Mouse (Mus musculus): ENCODE results near the gene A730009L09Rik. TPM values are rescaled to one million over a fixed set of nuclear protein-coding genes. Genes with fewer than 3 reads are reported as not detected.

The A730009L09Rik gene
- polyA plus RNA-seq, 1 experiment from 2014 or later: not detected

GRCm38 (mm10) chr16:84521975-84522635 lies 7.2 kb downstream of the A730009L09Rik start:
- no peak overlapping the region for H3K27ac ChIP-seq
- WGBS: 92% methylated on average over 11 of the region's 11 CpGs
- no peaks in the 10 kb centered on the region for H3K27me3 ChIP-seq
- H3K9ac ChIP-seq: no peak overlapping the region
- H3K36me3 ChIP-seq: no peaks in the 10 kb centered on the region
- no peaks in the 10 kb centered on the region for H3K4me1 ChIP-seq (replicated peaks)
- ATAC-seq (ENCODE audit: low FRiP score): no peak
- no peak overlapping the region for H3K4me2 ChIP-seq
- 0 out of 2 replicates have a peak, but pooled peaks cover 6% of the 10 kb centered on the region for H3K9me3 ChIP-seq
- H3K4me3 ChIP-seq: no peak overlapping the region

GRCm38 (mm10) chr16:84523061-84523460 lies 8.1 kb downstream of the A730009L09Rik start:
- Histone ChIP-seq H3K27me3 (no peaks in the 10 kb centered on the region), H3K27ac (no peak overlapping the region), H3K9ac (no peak overlapping the region), H3K4me2 (no peak overlapping the region), H3K4me1 (replicated peaks) (no peaks in the 10 kb centered on the region), H3K4me3 (no peak overlapping the region), H3K9me3 (0 out of 2 replicates have a peak, but pooled peaks cover 6% of the 10 kb centered on the region), H3K36me3 (no peaks in the 10 kb centered on the region)
- no peak for ATAC-seq (ENCODE audit: low FRiP score)
- WGBS: 84% methylated on average over 5 of the region's 5 CpGs

GRCm38 (mm10) chr16:84527375-84527774 lies 12.5 kb downstream of the A730009L09Rik start:
- WGBS: 58% methylated on average over 11 of the region's 11 CpGs
- Histone ChIP-seq H3K27ac (no peak overlapping the region), H3K27me3 (no peaks in the 10 kb centered on the region), H3K4me1 (replicated peaks) (no peaks in the 10 kb centered on the region), H3K9me3 (no peaks in the 10 kb centered on the region), H3K4me2 (no peak overlapping the region), H3K9ac (no peak overlapping the region), H3K4me3 (no peak overlapping the region), H3K36me3 (no peaks in the 10 kb centered on the region)
- ATAC-seq (ENCODE audit: low FRiP score): no peak

- no peak for ATAC-seq (ENCODE audit: low FRiP score)
- Histone ChIP-seq H3K27me3 (no peaks in the 10 kb centered on the region), H3K4me2 (no peak overlapping the region), H3K36me3 (no peaks in the 10 kb centered on the region), H3K9me3 (no peaks in the 10 kb centered on the region), H3K9ac (no peak overlapping the region), H3K27ac (no peak overlapping the region), H3K4me3 (no peak overlapping the region), H3K4me1 (replicated peaks) (no peaks in the 10 kb centered on the region)
- 90% methylated on average over 3 of the region's 3 CpGs for WGBS
These were observed 17.9 kb downstream of the A730009L09Rik start for GRCm38 (mm10) chr16:84532803-84533202.

- Histone ChIP-seq H3K9ac (no peak overlapping the region), H3K4me3 (no peak overlapping the region), H3K36me3 (no peaks in the 10 kb centered on the region), H3K9me3 (no peaks in the 10 kb centered on the region), H3K27me3 (no peaks in the 10 kb centered on the region), H3K27ac (no peak overlapping the region), H3K4me1 (replicated peaks) (no peaks in the 10 kb centered on the region), H3K4me2 (no peak overlapping the region)
- WGBS: 94% methylated on average over 4 of the region's 4 CpGs
- no peak for ATAC-seq (ENCODE audit: low FRiP score)
These were observed 31.1 kb downstream of the A730009L09Rik start for GRCm38 (mm10) chr16:84546059-84546458.

- WGBS: 61% methylated on average over 9 of the region's 9 CpGs
- no peaks in the 10 kb centered on the region for H3K27me3 ChIP-seq
These were observed 34.2 kb downstream of the A730009L09Rik start for GRCm38 (mm10) chr16:84549122-84549521.

GRCm38 (mm10) chr16:84550445-84550844 lies 35.5 kb downstream of the A730009L09Rik start:
- ATAC-seq (ENCODE audit: low FRiP score): no peak
- no peak overlapping the region for H3K4me2 ChIP-seq
- H3K9me3 ChIP-seq: no peaks in the 10 kb centered on the region
- no peaks in the 10 kb centered on the region for H3K27me3 ChIP-seq
- H3K9ac ChIP-seq: no peak overlapping the region
- no peak overlapping the region for H3K4me3 ChIP-seq
- no peak overlapping the region for H3K27ac ChIP-seq
- no peaks in the 10 kb centered on the region for H3K36me3 ChIP-seq
- peaks cover 11% of the 10 kb centered on the region for H3K4me1 ChIP-seq (replicated peaks)
- WGBS: 82% methylated on average over 5 of the region's 5 CpGs

More at GRCm38 (mm10) chr16:84549122-84549521, 34.2 kb downstream of the A730009L09Rik start:
- Histone ChIP-seq H3K4me1 (replicated peaks) (no peaks in the 10 kb centered on the region), H3K9ac (no peak overlapping the region), H3K36me3 (no peaks in the 10 kb centered on the region), H3K4me2 (no peak overlapping the region), H3K27ac (no peak overlapping the region), H3K9me3 (no peaks in the 10 kb centered on the region), H3K4me3 (no peak overlapping the region)
- ATAC-seq (ENCODE audit: low FRiP score): no peak

- H3K9me3 ChIP-seq: no peaks in the 10 kb centered on the region
- 84% methylated on average over 13 of the region's 13 CpGs for WGBS
- no peak overlapping the region for H3K4me2 ChIP-seq
- H3K4me3 ChIP-seq: no peak overlapping the region
- no peak overlapping the region for H3K9ac ChIP-seq
- no peaks in the 10 kb centered on the region for H3K36me3 ChIP-seq
- H3K27ac ChIP-seq: no peak overlapping the region
- no peak for ATAC-seq (ENCODE audit: low FRiP score)
- H3K4me1 ChIP-seq (replicated peaks): peaks cover 22% of the 10 kb centered on the region
- no peaks in the 10 kb centered on the region for H3K27me3 ChIP-seq
These were observed 39.1 kb downstream of the A730009L09Rik start for GRCm38 (mm10) chr16:84553981-84554380.

- Histone ChIP-seq H3K9me3 (no peaks in the 10 kb centered on the region), H3K4me1 (replicated peaks) (peaks cover 22% of the 10 kb centered on the region), H3K27ac (peak overlapping the region; percentile 71), H3K9ac (peak overlapping the region; percentile 49), H3K36me3 (no peaks in the 10 kb centered on the region), H3K27me3 (no peaks in the 10 kb centered on the region), H3K4me2 (peak overlapping the region; percentile 40), H3K4me3 (peak overlapping the region; percentile 16; the same call in 1 of the 2 replicates)
- peak; percentile 25; the same call in 1 of the 2 replicates for ATAC-seq (ENCODE audit: low FRiP score)
- 59% methylated on average over 20 of the region's 20 CpGs for WGBS
These were observed 43.4 kb downstream of the A730009L09Rik start for GRCm38 (mm10) chr16:84558113-84558917.

GRCm38 (mm10) chr16:84559569-84560278 lies 44.8 kb downstream of the A730009L09Rik start:
- peak overlapping the region; percentile 43 for H3K4me2 ChIP-seq
- H3K36me3 ChIP-seq: no peaks in the 10 kb centered on the region
- peaks cover 18% of the 10 kb centered on the region for H3K4me1 ChIP-seq (replicated peaks)
- peak overlapping the region; percentile 5; the same call in 1 of the 2 replicates for H3K4me3 ChIP-seq
- no peak overlapping the region for H3K27ac ChIP-seq
- no peak for ATAC-seq (ENCODE audit: low FRiP score)
- H3K9ac ChIP-seq: no peak overlapping the region
- WGBS: 22% methylated on average over 9 of the region's 9 CpGs
- H3K27me3 ChIP-seq: no peaks in the 10 kb centered on the region
- no peaks in the 10 kb centered on the region for H3K9me3 ChIP-seq

GRCm38 (mm10) chr16:84560279-84560602 lies 45.3 kb downstream of the A730009L09Rik start:
- WGBS: 41% methylated on average over 7 of the region's 7 CpGs
- ATAC-seq (ENCODE audit: low FRiP score): no peak
- Histone ChIP-seq H3K4me3 (peak overlapping the region; percentile 5; the same call in 1 of the 2 replicates), H3K36me3 (no peaks in the 10 kb centered on the region), H3K4me1 (replicated peaks) (peaks cover 13% of the 10 kb centered on the region; the same call in 1 of the 2 replicates), H3K4me2 (peak overlapping the region; percentile 43), H3K27ac (no peak overlapping the region), H3K27me3 (no peaks in the 10 kb centered on the region), H3K9me3 (no peaks in the 10 kb centered on the region), H3K9ac (no peak overlapping the region)
